Mouse (Mus musculus): ENCODE results near the gene Sstr5. TPM values are rescaled to one million over a fixed set of nuclear protein-coding genes. Genes with fewer than 3 reads are reported as not detected.

Sstr5 gene
- total and polyA plus RNA-seq, 3 experiments = not detected

DNA sequence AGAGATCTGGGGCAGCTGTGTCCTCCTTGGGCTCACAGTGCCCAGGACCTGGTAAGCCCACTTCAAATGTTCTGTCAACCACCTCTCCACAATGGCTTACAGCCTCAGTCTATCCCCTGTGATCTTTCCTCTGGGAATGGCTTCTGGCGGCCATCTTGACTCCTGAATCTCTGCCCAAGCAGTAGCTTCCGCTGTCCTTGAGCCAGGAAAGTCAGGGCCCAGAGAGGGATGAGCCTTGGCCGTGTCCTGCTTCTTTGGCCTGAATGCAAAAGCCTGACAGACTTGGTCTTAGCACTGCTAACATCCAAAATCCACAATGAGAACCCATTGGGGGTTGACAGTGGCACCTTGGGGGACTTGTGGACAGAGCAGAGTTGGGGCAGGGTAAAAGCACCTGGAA is 14.8 kb upstream of the Sstr5 start:
- H3K27ac ChIP-seq (ENCODE audit: control insufficient read depth, low read depth, low read length) = no peak overlapping the region
- H3K4me1 ChIP-seq (ENCODE audit: control insufficient read depth in 1 of 2, insufficient read depth in 2 of 2, low read length in 2 of 2) = no peaks in the 10 kb centered on the region
- no peaks in the 10 kb centered on the region for H3K27me3 ChIP-seq (ENCODE audit: control insufficient read depth in 1 of 2, insufficient read depth in 2 of 2, low read length in 2 of 2)
- H3K79me2 ChIP-seq (ENCODE audit: control insufficient read depth, insufficient read depth, low read length, poor library complexity) = no peaks in the 10 kb centered on the region
- no peak for TF ChIP-seq TBP (IDR thresholded peaks at IDR 0.05; ENCODE audit: low read depth, low read length)
- TF ChIP-seq POLR2AphosphoS2 (IDR thresholded peaks at IDR 0.05; ENCODE audit: low read length) = no peak
- no peak for TF ChIP-seq NELFE (IDR thresholded peaks at IDR 0.05; ENCODE audit: low read depth, low read length)
- TF ChIP-seq POLR2AphosphoS5 (IDR thresholded peaks at IDR 0.05; ENCODE audit: borderline replicate concordance, low read depth, low read length) = no peak
- TF ChIP-seq ZC3H11A (IDR thresholded peaks at IDR 0.05; ENCODE audit: low read depth, low read length) = no peak
- no peak for TF ChIP-seq USF2 (IDR thresholded peaks at IDR 0.05; ENCODE audit: borderline replicate concordance in 1 of 2, insufficient read depth in 1 of 2, low read depth in 1 of 2, low read length in 2 of 2)
- no peak for TF ChIP-seq MAX (IDR thresholded peaks at IDR 0.05; ENCODE audit: low read length)
- TF ChIP-seq USF1 (IDR thresholded peaks at IDR 0.05; ENCODE audit: low read depth, low read length) = no peak
- no peak for TF ChIP-seq ELF1 (IDR thresholded peaks at IDR 0.05; ENCODE audit: low read depth, low read length)
- TF ChIP-seq POLR2A (IDR thresholded peaks at IDR 0.05; ENCODE audit: control insufficient read depth in 1 of 2, insufficient read depth in 1 of 2, low read depth in 1 of 2, low read length in 2 of 2, poor library complexity in 1 of 2) = no peak
- no peak for TF ChIP-seq GATA1 (IDR thresholded peaks at IDR 0.05; ENCODE audit: low read depth, low read length)
- no peaks in the 10 kb centered on the region for H3K9me3 ChIP-seq (replicated peaks; ENCODE audit: insufficient read depth, low read length)
- no peak overlapping the region for H3K4me3 ChIP-seq (ENCODE audit: control insufficient read depth in 1 of 2, insufficient read depth in 1 of 2, low read depth in 2 of 2, low read length in 2 of 2)
- no peaks in the 10 kb centered on the region for H3K36me3 ChIP-seq (ENCODE audit: control insufficient read depth in 1 of 2, insufficient read depth in 2 of 2, low read length in 2 of 2)
- no peak overlapping the region for H3K9ac ChIP-seq (ENCODE audit: control insufficient read depth, low read depth, low read length, poor library complexity, severe bottlenecking)
- DNase-seq (ENCODE audit: low read depth, low spot score) = no peak

DNA sequence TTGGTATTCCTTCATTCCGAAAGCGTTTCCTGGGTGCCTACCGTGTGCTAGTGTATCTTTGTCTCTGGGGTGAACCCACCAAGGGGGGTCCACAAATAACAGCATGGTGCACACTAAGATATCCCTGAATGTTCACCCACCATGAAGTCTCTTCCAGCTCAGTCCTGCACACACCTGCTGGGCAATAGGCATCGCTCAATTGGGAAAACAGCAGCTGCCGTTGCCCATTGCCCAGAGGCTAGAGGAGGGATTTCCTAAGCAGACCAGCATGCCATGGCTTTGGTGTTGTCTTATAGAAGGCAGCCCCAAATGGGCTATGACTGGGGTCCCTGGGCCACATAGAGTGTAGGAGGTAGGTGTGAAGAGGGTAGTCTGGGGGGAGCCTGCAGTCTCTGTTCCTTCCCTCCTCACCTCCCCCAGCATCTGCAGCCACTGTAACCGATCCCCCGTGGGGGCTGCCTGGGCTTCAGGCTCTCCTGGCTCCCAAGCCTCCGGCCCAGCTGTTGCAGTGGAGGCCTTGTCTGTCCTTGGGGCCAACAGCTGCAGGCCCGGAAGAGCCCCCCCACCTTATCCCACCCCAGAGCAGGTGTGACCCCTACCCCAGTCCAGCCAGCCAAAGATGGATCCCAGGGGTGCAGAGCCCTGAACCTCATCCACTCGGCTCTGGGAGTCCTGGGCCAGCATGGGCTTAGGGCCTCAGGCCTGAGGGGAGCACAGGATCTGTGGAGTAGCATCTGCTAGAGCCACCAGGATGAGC is 13.2 kb upstream of the Sstr5 start:
- no peak overlapping the region for H3K4me3 ChIP-seq (ENCODE audit: control insufficient read depth in 1 of 2, insufficient read depth in 1 of 2, low read depth in 2 of 2, low read length in 2 of 2)
- DNase-seq (ENCODE audit: low read depth, low spot score) = no peak
- H3K27me3 ChIP-seq (ENCODE audit: control insufficient read depth in 1 of 2, insufficient read depth in 2 of 2, low read length in 2 of 2) = no peaks in the 10 kb centered on the region
- no peaks in the 10 kb centered on the region for H3K4me1 ChIP-seq (ENCODE audit: control insufficient read depth in 1 of 2, insufficient read depth in 2 of 2, low read length in 2 of 2)
- TF ChIP-seq ZNF384 (IDR thresholded peaks at IDR 0.05; ENCODE audit: low read depth, low read length) = no peak
- TF ChIP-seq KAT2A (conservative IDR thresholded peaks at IDR 0.05; ENCODE audit: low read depth, low read length) = no peak
- TF ChIP-seq JUND (IDR thresholded peaks at IDR 0.05; ENCODE audit: low read depth, low read length) = no peak
- no peak for TF ChIP-seq GABPA (IDR thresholded peaks at IDR 0.05; ENCODE audit: low read depth, low read length)
- no peak for TF ChIP-seq MAZ (IDR thresholded peaks at IDR 0.05; ENCODE audit: low read depth, low read length)
- no peak for TF ChIP-seq GATA1 (IDR thresholded peaks at IDR 0.05; ENCODE audit: low read depth, low read length)
- TF ChIP-seq POLR2AphosphoS2 (IDR thresholded peaks at IDR 0.05; ENCODE audit: low read length) = no peak
- TF ChIP-seq NRF1 (IDR thresholded peaks at IDR 0.05; ENCODE audit: insufficient read depth, low read depth, low read length, poor library complexity, severe bottlenecking) = no peak
- TF ChIP-seq EP300 (IDR thresholded peaks at IDR 0.05; ENCODE audit: low read depth in 1 of 2, low read length in 2 of 2) = no peak
- TF ChIP-seq UBTF (IDR thresholded peaks at IDR 0.05; ENCODE audit: borderline replicate concordance, insufficient read depth, low read depth, low read length) = no peak
- TF ChIP-seq MYC (IDR thresholded peaks at IDR 0.05; ENCODE audit: low read depth, low read length) = no peak
- no peak for TF ChIP-seq TCF12 (IDR thresholded peaks at IDR 0.05; ENCODE audit: low read depth, low read length)
- TF ChIP-seq ZC3H11A (IDR thresholded peaks at IDR 0.05; ENCODE audit: low read depth, low read length) = no peak
- TF ChIP-seq CTCF (IDR thresholded peaks at IDR 0.05 in 2 of 3, conservative IDR thresholded peaks at IDR 0.05 in 1 of 3; ENCODE audit: control insufficient read depth in 1 of 3, insufficient read depth in 1 of 3, low read depth in 2 of 3, low read length in 3 of 3, poor library complexity in 1 of 3, severe bottlenecking in 1 of 3) = no peak
- TF ChIP-seq POLR2AphosphoS5 (IDR thresholded peaks at IDR 0.05; ENCODE audit: borderline replicate concordance, low read depth, low read length) = no peak
- TF ChIP-seq ZKSCAN1 (IDR thresholded peaks at IDR 0.05; ENCODE audit: low read depth, low read length) = no peak
- no peak for TF ChIP-seq RAD21 (IDR thresholded peaks at IDR 0.05; ENCODE audit: low read depth, low read length)
- H3K9me3 ChIP-seq (replicated peaks; ENCODE audit: insufficient read depth, low read length) = no peaks in the 10 kb centered on the region
- no peaks in the 10 kb centered on the region for H3K79me2 ChIP-seq (ENCODE audit: control insufficient read depth, insufficient read depth, low read length, poor library complexity)
- H3K27ac ChIP-seq (ENCODE audit: control insufficient read depth, low read depth, low read length) = no peak overlapping the region
- no peak overlapping the region for H3K9ac ChIP-seq (ENCODE audit: control insufficient read depth, low read depth, low read length, poor library complexity, severe bottlenecking)
- H3K36me3 ChIP-seq (ENCODE audit: control insufficient read depth in 1 of 2, insufficient read depth in 2 of 2, low read length in 2 of 2) = no peaks in the 10 kb centered on the region
